Mouse (Mus musculus): ENCODE results near the gene Gpa33. TPM values are rescaled to one million over a fixed set of nuclear protein-coding genes. Genes with fewer than 3 reads are reported as not detected.
"Not testable (repeated sequence)": the region's sequence is repeated elsewhere in the genome, so short reads cannot be mapped to it uniquely, and the experiment has no call there.

The Gpa33 gene
- polyA plus RNA-seq, 1 experiment, result 0.16 TPM

GRCm38 (mm10) chr1:166132367-166132766 is 2.3 kb downstream of the Gpa33 start:
- no peak overlapping the region for H3K4me3 ChIP-seq (ENCODE audit: control insufficient read depth, low read depth, low read length)
- no peaks in the 10 kb centered on the region for H3K27me3 ChIP-seq (ENCODE audit: control insufficient read depth, insufficient read depth, low read length)
- TF ChIP-seq POLR2A (IDR thresholded peaks at IDR 0.05; ENCODE audit: control insufficient read depth, low read depth, low read length) (no peak), CTCF (IDR thresholded peaks at IDR 0.05; ENCODE audit: control insufficient read depth, insufficient read depth, insufficient replicate concordance, low read depth, low read length) (no peak)
- H3K27ac ChIP-seq (ENCODE audit: control insufficient read depth, insufficient read depth, low read depth, low read length), result no peak overlapping the region
- H3K36me3 ChIP-seq (ENCODE audit: control insufficient read depth, insufficient read depth, low read length), result no peaks in the 10 kb centered on the region
- H3K4me1 ChIP-seq (ENCODE audit: control insufficient read depth, insufficient read depth, low read length), result no peaks in the 10 kb centered on the region; the same call in 1 of the 2 replicates

- Histone ChIP-seq H3K36me3 (ENCODE audit: control insufficient read depth, insufficient read depth, low read length) (no peaks in the 10 kb centered on the region), H3K4me3 (ENCODE audit: control insufficient read depth, low read depth, low read length) (no peak overlapping the region), H3K27me3 (ENCODE audit: control insufficient read depth, insufficient read depth, low read length) (no peaks in the 10 kb centered on the region), H3K27ac (ENCODE audit: control insufficient read depth, insufficient read depth, low read depth, low read length) (no peak overlapping the region), H3K4me1 (ENCODE audit: control insufficient read depth, insufficient read depth, low read length) (peaks cover 5% of the 10 kb centered on the region)
- TF ChIP-seq POLR2A (IDR thresholded peaks at IDR 0.05; ENCODE audit: control insufficient read depth, low read depth, low read length), result no peak
- TF ChIP-seq CTCF (IDR thresholded peaks at IDR 0.05; ENCODE audit: control insufficient read depth, insufficient read depth, insufficient replicate concordance, low read depth, low read length), result no peak
These were observed 5.2 kb downstream of the Gpa33 start for GRCm38 (mm10) chr1:166135091-166135740.

GRCm38 (mm10) chr1:166137244-166137938 is 7.4 kb downstream of the Gpa33 start:
- H3K27me3 ChIP-seq (ENCODE audit: control insufficient read depth, insufficient read depth, low read length), result no peaks in the 10 kb centered on the region
- TF ChIP-seq POLR2A (IDR thresholded peaks at IDR 0.05; ENCODE audit: control insufficient read depth, low read depth, low read length) (no peak), CTCF (IDR thresholded peaks at IDR 0.05; ENCODE audit: control insufficient read depth, insufficient read depth, insufficient replicate concordance, low read depth, low read length) (no peak)
- H3K27ac ChIP-seq (ENCODE audit: control insufficient read depth, insufficient read depth, low read depth, low read length), result no peak overlapping the region
- peaks cover 5% of the 10 kb centered on the region for H3K4me1 ChIP-seq (ENCODE audit: control insufficient read depth, insufficient read depth, low read length)
- H3K4me3 ChIP-seq (ENCODE audit: control insufficient read depth, low read depth, low read length), result no peak overlapping the region
- H3K36me3 ChIP-seq (ENCODE audit: control insufficient read depth, insufficient read depth, low read length), result no peaks in the 10 kb centered on the region

- Histone ChIP-seq H3K27me3 (ENCODE audit: control insufficient read depth, insufficient read depth, low read length) (no peaks in the 10 kb centered on the region), H3K36me3 (ENCODE audit: control insufficient read depth, insufficient read depth, low read length) (no peaks in the 10 kb centered on the region), H3K4me1 (ENCODE audit: control insufficient read depth, insufficient read depth, low read length) (peaks cover 5% of the 10 kb centered on the region), H3K27ac (ENCODE audit: control insufficient read depth, insufficient read depth, low read depth, low read length) (no peak overlapping the region), H3K4me3 (ENCODE audit: control insufficient read depth, low read depth, low read length) (peak overlapping the region; percentile 59)
- TF ChIP-seq CTCF (IDR thresholded peaks at IDR 0.05; ENCODE audit: control insufficient read depth, insufficient read depth, insufficient replicate concordance, low read depth, low read length), result no peak
- TF ChIP-seq POLR2A (IDR thresholded peaks at IDR 0.05; ENCODE audit: control insufficient read depth, low read depth, low read length), result no peak
These were observed 8.1 kb downstream of the Gpa33 start for GRCm38 (mm10) chr1:166138136-166138535.

- Histone ChIP-seq H3K4me3 (ENCODE audit: control insufficient read depth, low read depth, low read length) (no peak overlapping the region), H3K27me3 (ENCODE audit: control insufficient read depth, insufficient read depth, low read length) (no peaks in the 10 kb centered on the region), H3K4me1 (ENCODE audit: control insufficient read depth, insufficient read depth, low read length) (peaks cover 5% of the 10 kb centered on the region), H3K27ac (ENCODE audit: control insufficient read depth, insufficient read depth, low read depth, low read length) (no peak overlapping the region), H3K36me3 (ENCODE audit: control insufficient read depth, insufficient read depth, low read length) (no peaks in the 10 kb centered on the region)
- TF ChIP-seq CTCF (IDR thresholded peaks at IDR 0.05; ENCODE audit: control insufficient read depth, insufficient read depth, insufficient replicate concordance, low read depth, low read length) (no peak), POLR2A (IDR thresholded peaks at IDR 0.05; ENCODE audit: control insufficient read depth, low read depth, low read length) (no peak)
These were observed 9.1 kb downstream of the Gpa33 start for GRCm38 (mm10) chr1:166139113-166139512.

- TF ChIP-seq POLR2A (IDR thresholded peaks at IDR 0.05; ENCODE audit: control insufficient read depth, low read depth, low read length) (no peak), CTCF (IDR thresholded peaks at IDR 0.05; ENCODE audit: control insufficient read depth, insufficient read depth, insufficient replicate concordance, low read depth, low read length) (no peak)
- Histone ChIP-seq H3K36me3 (ENCODE audit: control insufficient read depth, insufficient read depth, low read length) (no peaks in the 10 kb centered on the region), H3K27me3 (ENCODE audit: control insufficient read depth, insufficient read depth, low read length) (no peaks in the 10 kb centered on the region), H3K4me3 (ENCODE audit: control insufficient read depth, low read depth, low read length) (no peak overlapping the region), H3K4me1 (ENCODE audit: control insufficient read depth, insufficient read depth, low read length) (peaks cover 5% of the 10 kb centered on the region), H3K27ac (ENCODE audit: control insufficient read depth, insufficient read depth, low read depth, low read length) (no peak overlapping the region)
These were observed 9.7 kb downstream of the Gpa33 start for GRCm38 (mm10) chr1:166139620-166140184.

- H3K27me3 ChIP-seq (ENCODE audit: control insufficient read depth, insufficient read depth, low read length); H3K27ac ChIP-seq (ENCODE audit: control insufficient read depth, insufficient read depth, low read depth, low read length); H3K4me1 ChIP-seq (ENCODE audit: control insufficient read depth, insufficient read depth, low read length); H3K4me3 ChIP-seq (ENCODE audit: control insufficient read depth, low read depth, low read length); H3K36me3 ChIP-seq (ENCODE audit: control insufficient read depth, insufficient read depth, low read length): not testable (repeated sequence)
These were observed 11.8 kb downstream of the Gpa33 start for GRCm38 (mm10) chr1:166141868-166142267.

Measured in testis, adult 2 months (tissue).